Mouse (Mus musculus) myocyte (in vitro differentiated cells): ENCODE data around the gene Dlgap5. TPM values are rescaled to one million over a fixed set of nuclear protein-coding genes. Genes with fewer than 3 reads are reported as not detected.

Experiments used
- H3K27me3 ChIP-seq: one replicate; pipeline ENCODE4 v1.6.1; 2011; ENCODE audit not compliant: control insufficient read depth, insufficient read depth, insufficient read length
- H3K36me3 ChIP-seq: one replicate; pipeline ENCODE4 v1.6.1; 2011; ENCODE audit not compliant: control insufficient read depth, insufficient read depth
- H3K4me2 ChIP-seq: one replicate; pipeline ENCODE4 v1.6.1; 2011; ENCODE audit warnings: low read depth, control low read depth
- H3K4me3 ChIP-seq: one replicate; pipeline ENCODE4 v1.5.1; 2011; ENCODE audit warnings: mild to moderate bottlenecking, control low read depth, moderate library complexity
- H3K79me2 ChIP-seq: one replicate; pipeline ENCODE4 v1.6.1; 2011; ENCODE audit not compliant: control insufficient read depth, insufficient read depth
- H3ac ChIP-seq: one replicate; pipeline ENCODE4 v1.6.1; 2011; ENCODE audit not compliant: control insufficient read depth, insufficient read length
- CEBPB ChIP-seq: IDR thresholded peaks from 2 replicates; pipeline ENCODE4 v1.6.1; 2011; ENCODE audit warnings: mild to moderate bottlenecking, moderate library complexity; ENCODE audit not compliant: poor library complexity, insufficient read depth, severe bottlenecking
- E2F4 ChIP-seq: IDR thresholded peaks from one replicate; pipeline ENCODE4 v1.6.1; 2011; ENCODE audit warnings: mild to moderate bottlenecking, control low read depth, moderate library complexity; ENCODE audit not compliant: insufficient read depth
- MAX ChIP-seq: IDR thresholded peaks from one replicate; pipeline ENCODE4 v1.6.1; 2011; ENCODE audit warnings: low read depth, mild to moderate bottlenecking, control low read depth
- MYOD1 ChIP-seq, 3 experiments: IDR thresholded peaks; one replicate each; pipeline ENCODE4 v1.6.1; 2011; ENCODE audit warnings: control low read depth in 2 of 3, low read depth in 2 of 3, mild to moderate bottlenecking in 2 of 3, moderate library complexity in 1 of 3; ENCODE audit not compliant: insufficient read length in 2 of 3, control insufficient read depth in 1 of 3
- MYOG ChIP-seq, 3 experiments: IDR thresholded peaks; one replicate each; pipeline ENCODE4 v1.6.1; 2011; ENCODE audit warnings: control low read depth in 2 of 3, low read depth in 2 of 3, mild to moderate bottlenecking in 2 of 3; ENCODE audit not compliant: insufficient read length in 2 of 3, control insufficient read depth in 1 of 3, insufficient read depth in 1 of 3
- POLR2A ChIP-seq: IDR thresholded peaks from one replicate; pipeline ENCODE4 v1.6.1; 2011; ENCODE audit warnings: low read depth, mild to moderate bottlenecking, control low read depth, moderate library complexity; ENCODE audit not compliant: insufficient read length
- POLR2AphosphoS2 ChIP-seq: IDR thresholded peaks from one replicate; pipeline ENCODE4 v1.6.1; 2011; ENCODE audit warnings: low read depth, control low read depth; ENCODE audit not compliant: insufficient read length
- REST ChIP-seq: IDR thresholded peaks from one replicate; pipeline ENCODE4 v1.6.1; 2011; ENCODE audit warnings: mild to moderate bottlenecking, control low read depth, moderate library complexity; ENCODE audit not compliant: insufficient read depth, insufficient read length
- SRF ChIP-seq: IDR thresholded peaks from one replicate; pipeline ENCODE4 v1.6.1; 2011; ENCODE audit warnings: low read depth; ENCODE audit not compliant: control insufficient read depth, insufficient read length
- TCF12 ChIP-seq: IDR thresholded peaks from one replicate; pipeline ENCODE4 v1.6.1; 2011; ENCODE audit warnings: mild to moderate bottlenecking, control low read depth; ENCODE audit not compliant: poor library complexity, insufficient read depth, severe bottlenecking
- TCF3 ChIP-seq: IDR thresholded peaks from one replicate; pipeline ENCODE4 v1.6.1; 2011; ENCODE audit warnings: low read depth, control low read depth; ENCODE audit not compliant: insufficient read length
- USF1 ChIP-seq: IDR thresholded peaks from one replicate; pipeline ENCODE4 v1.6.1; 2011; ENCODE audit warnings: low read depth, mild to moderate bottlenecking, control low read depth, moderate library complexity
- polyA plus RNA-seq: library from polyadenylated mRNA; unstranded; fragments of >200 nt; fragmentation: generic; extraction: Trizol; gene quantifications from one replicate; pipeline ENCODE4 v1.2.1, GENCODE M21; 2012; ENCODE audit warnings: missing spikeins

The Dlgap5 gene
- polyA plus RNA-seq, 1 experiment, result 16.3 TPM

- Histone ChIP-seq H3K79me2 (no peaks in the 10 kb centered on the region), H3K27me3 (no peaks in the 10 kb centered on the region), H3K36me3 (peaks cover 15% of the 10 kb centered on the region), H3ac (no peak overlapping the region), H3K4me3 (no peak overlapping the region), H3K4me2 (no peak overlapping the region)
- no peak for TF ChIP-seq MYOD1 (IDR thresholded peaks at IDR 0.05; ENCODE audit: control insufficient read depth in 1 of 3, insufficient read length in 2 of 3, low read depth in 2 of 3)
- no peak for TF ChIP-seq REST
- TF ChIP-seq TCF3, result no peak
- no peak for TF ChIP-seq TCF12
- TF ChIP-seq POLR2A, result no peak
- no peak for TF ChIP-seq CEBPB
- no peak for TF ChIP-seq USF1
- no peak for TF ChIP-seq POLR2AphosphoS2
- TF ChIP-seq E2F4, result no peak
- TF ChIP-seq SRF, result no peak
- TF ChIP-seq MYOG (IDR thresholded peaks at IDR 0.05; ENCODE audit: control insufficient read depth in 1 of 3, insufficient read depth in 1 of 3, insufficient read length in 2 of 3, low read depth in 2 of 3), result no peak
- TF ChIP-seq MAX, result no peak
Observed at GRCm38 (mm10) chr14:47395462-47396026, 22.7 kb downstream of the Dlgap5 start.

- Histone ChIP-seq H3ac (no peak overlapping the region), H3K27me3 (no peaks in the 10 kb centered on the region), H3K4me3 (no peak overlapping the region), H3K4me2 (no peak overlapping the region), H3K79me2 (no peaks in the 10 kb centered on the region), H3K36me3 (peaks cover 19% of the 10 kb centered on the region)
- TF ChIP-seq POLR2AphosphoS2, result no peak
- no peak for TF ChIP-seq SRF
- TF ChIP-seq TCF3, result no peak
- no peak for TF ChIP-seq TCF12
- no peak for TF ChIP-seq MAX
- no peak for TF ChIP-seq POLR2A
- TF ChIP-seq USF1, result no peak
- TF ChIP-seq CEBPB, result no peak
- no peak for TF ChIP-seq MYOD1 (IDR thresholded peaks at IDR 0.05; ENCODE audit: control insufficient read depth in 1 of 3, insufficient read length in 2 of 3, low read depth in 2 of 3)
- TF ChIP-seq REST, result no peak
- no peak for TF ChIP-seq E2F4
- TF ChIP-seq MYOG (IDR thresholded peaks at IDR 0.05; ENCODE audit: control insufficient read depth in 1 of 3, insufficient read depth in 1 of 3, insufficient read length in 2 of 3, low read depth in 2 of 3), result no peak
Observed at GRCm38 (mm10) chr14:47395007-47395406, 23.2 kb downstream of the Dlgap5 start.

DNA sequence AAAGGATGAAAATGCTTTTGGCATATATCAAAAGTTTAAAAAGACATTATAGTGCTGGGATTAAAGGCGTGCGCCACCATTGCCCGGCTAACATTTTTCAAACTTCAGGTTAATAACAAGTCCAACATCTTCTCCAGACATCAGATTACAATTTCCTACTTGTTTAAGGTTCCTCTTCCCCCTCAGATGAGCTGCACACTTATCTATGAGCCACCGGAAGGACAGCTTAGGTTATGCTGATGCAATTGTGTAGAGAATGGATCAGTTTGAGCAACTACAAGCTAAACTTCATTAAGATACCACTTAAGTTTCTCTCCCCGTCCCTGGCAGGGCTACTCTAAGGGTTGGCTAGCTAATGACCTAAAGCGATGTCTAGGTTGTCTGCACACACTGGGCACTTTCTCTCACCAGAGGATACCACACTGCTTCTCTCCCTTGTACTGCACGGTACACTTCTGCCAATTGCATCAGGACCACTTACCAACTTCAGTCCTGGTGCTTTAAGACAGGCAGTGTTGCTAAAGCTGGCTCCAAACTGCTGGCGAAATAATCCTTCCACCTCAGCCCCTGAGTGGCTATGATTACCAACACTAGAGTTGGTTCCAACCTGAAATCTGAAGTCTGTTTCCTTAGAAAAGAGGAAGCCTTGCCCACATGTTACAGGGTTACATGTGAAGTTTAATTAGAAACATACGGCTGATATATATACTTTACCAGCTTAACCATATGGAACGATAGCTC, 24.7 kb downstream of the Dlgap5 start:
- H3K36me3 ChIP-seq, result peaks cover 27% of the 10 kb centered on the region
- TF ChIP-seq TCF3 (no peak), MAX (no peak), E2F4 (no peak), SRF (no peak), POLR2A (no peak), CEBPB (no peak)
- no peak overlapping the region for H3K4me3 ChIP-seq
- no peaks in the 10 kb centered on the region for H3K79me2 ChIP-seq
- no peak overlapping the region for H3K4me2 ChIP-seq
- H3ac ChIP-seq, result no peak overlapping the region
- H3K27me3 ChIP-seq, result no peaks in the 10 kb centered on the region

DNA sequence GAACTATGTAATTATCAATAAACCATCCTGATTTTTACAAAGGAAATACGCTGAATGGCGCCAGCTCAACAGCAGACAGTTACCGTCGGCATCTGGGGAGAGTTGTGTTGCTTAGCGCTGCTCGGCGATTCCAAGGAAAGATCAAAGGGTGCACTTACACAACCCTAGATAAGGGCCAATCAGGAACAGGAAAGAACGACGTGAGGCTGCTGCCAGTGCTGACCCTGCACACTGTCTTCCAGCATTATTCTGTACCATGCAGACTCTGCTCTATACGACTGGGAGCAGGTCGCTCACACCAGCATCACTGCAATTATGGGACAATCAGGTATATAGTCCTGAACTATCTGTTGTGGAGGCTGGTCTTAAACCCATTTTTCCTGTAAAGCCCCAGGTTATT, 32.1 kb downstream of the Dlgap5 start:
- Histone ChIP-seq H3ac (no peak overlapping the region), H3K36me3 (peaks cover 60% of the 10 kb centered on the region), H3K27me3 (no peaks in the 10 kb centered on the region), H3K79me2 (peaks cover 5% of the 10 kb centered on the region), H3K4me2 (no peak overlapping the region), H3K4me3 (no peak overlapping the region)
- peak; percentile 67 for TF ChIP-seq POLR2AphosphoS2
- no peak for TF ChIP-seq E2F4

DNA sequence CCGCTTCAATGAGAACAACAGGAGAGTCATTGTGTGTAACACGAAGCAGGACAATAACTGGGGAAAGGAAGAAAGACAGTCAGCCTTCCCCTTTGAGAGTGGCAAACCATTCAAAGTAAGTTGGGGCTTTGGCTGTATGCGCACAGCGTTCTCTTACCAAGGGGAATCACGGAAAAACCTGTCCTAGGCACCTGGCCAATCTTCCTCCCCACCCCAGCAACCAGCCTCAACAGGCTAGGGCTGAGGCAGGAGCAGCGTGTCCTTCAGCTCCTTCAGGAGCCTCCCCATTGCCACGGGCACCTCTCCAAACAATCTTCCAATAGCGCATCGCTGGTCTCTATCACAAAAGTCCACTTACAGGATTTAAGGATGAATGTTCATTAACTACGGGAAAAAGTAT, 33.6 kb downstream of the Dlgap5 start:
- Histone ChIP-seq H3K4me2 (no peak overlapping the region), H3ac (no peak overlapping the region), H3K36me3 (peaks cover 59% of the 10 kb centered on the region), H3K4me3 (no peak overlapping the region), H3K27me3 (no peaks in the 10 kb centered on the region), H3K79me2 (peaks cover 14% of the 10 kb centered on the region)
- TF ChIP-seq POLR2A, result no peak
- TF ChIP-seq TCF12, result no peak
- TF ChIP-seq E2F4, result no peak
- no peak for TF ChIP-seq REST
